Mouse (Mus musculus) embryonic fibroblast, embryonic 13.5 days (primary cell): ENCODE results near the gene 4930426L09Rik.

Experiments used
- CTCF ChIP-seq: IDR thresholded peaks from 2 replicates; pipeline ENCODE4 v1.5.1; 2011; ENCODE audit warnings: mild to moderate bottlenecking, control low read depth, low read length, moderate library complexity, borderline replicate concordance; ENCODE audit not compliant: insufficient read depth
- POLR2A ChIP-seq: IDR thresholded peaks from 2 replicates; pipeline ENCODE4 v1.6.1; 2011; ENCODE audit warnings: low read depth, mild to moderate bottlenecking, control low read depth, low read length, moderate library complexity

- TF ChIP-seq CTCF, result no peak
- TF ChIP-seq POLR2A, result no peak
Observed at GRCm38 (mm10) chr2:18985506-18985905, 12.6 kb upstream of the 4930426L09Rik start.
